8 mouse cellular contexts compared by ENCODE assay signal in the genomic region with DNA sequence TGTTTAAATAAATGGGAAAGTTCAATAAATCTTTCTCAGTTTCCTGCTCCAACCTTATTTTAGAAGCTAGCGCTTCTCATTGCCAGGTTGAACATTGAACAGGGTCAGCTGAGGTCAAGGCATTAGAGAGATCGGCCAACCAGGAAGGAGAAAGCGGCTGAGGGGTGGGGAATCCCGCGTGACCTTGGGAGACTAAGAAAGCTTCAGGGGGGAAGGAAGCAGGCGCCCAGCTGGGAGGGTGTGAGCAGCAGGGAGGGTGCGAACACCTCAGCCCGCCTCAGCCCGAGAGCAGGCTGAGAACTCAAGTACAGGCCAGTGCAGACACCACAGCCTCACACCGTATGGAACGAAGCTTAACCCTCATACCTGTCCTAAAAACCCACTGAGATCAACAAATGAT. TPM values are rescaled to one million over a fixed set of nuclear protein-coding genes. Genes with fewer than 3 reads are reported as not detected.
DNase-seq lines count a peak whose midpoint lies in the region; ATAC-seq and TF ChIP-seq lines count a peak whose summit lies in the region.
"Had no signal": no experiment of that assay in that cellular context is flagged by ENCODE, and none has a peak within 500 bp of the region (broad histone marks: within the 10 kb centered on the region; RNA-seq: fewer than 3 reads in every experiment).

No protein-coding gene starts in this region.

- no peaks in the 10 kb centered on the region for H3K9me3 ChIP-seq in kidney, postnatal 0 days (replicated peaks; ENCODE audit: low read length)
- H3K9me3 ChIP-seq in midbrain, embryonic 10.5 days (replicated peaks), result no peaks in the 10 kb centered on the region; the same call in 1 of the 2 replicates
- H3K9me3 ChIP-seq: midbrain, embryonic 12.5 days had no signal

- 10% methylated on average over 11 of the region's 11 CpGs for WGBS in heart, adult 2 months
- 10% methylated on average over 11 of the region's 11 CpGs for WGBS in kidney, postnatal 0 days
- 63% methylated on average over 11 of the region's 11 CpGs for WGBS in midbrain, embryonic 10.5 days

- intact Hi-C loops in heart, adult 2 months (cut with DNase I), result loop anchor here (2.0 to 10.0 kb wide), 2 partner anchors 23 to 63 kb away; a partner anchor contains a TSS

- DNase-seq in ZHBTc4 (ENCODE audit: low read depth, low spot score), result peak; percentile 91
- peak; percentile 55 to 71 for DNase-seq in heart, adult 2 months
- peak; percentile 67 for DNase-seq in kidney, postnatal 0 days (ENCODE audit: low spot score)
- DNase-seq in midbrain, embryonic 10.5 days (ENCODE audit: low spot score), result no peak
- no peak for DNase-seq in left cerebral cortex, adult 9 months (ENCODE audit: low spot score in 2 of 2)
- no peak for DNase-seq in cerebellum, postnatal 25 days

- no peak overlapping the region for H3K4me3 ChIP-seq in heart, adult 2 months
- no peak overlapping the region for H3K4me3 ChIP-seq in kidney, postnatal 0 days (replicated peaks; ENCODE audit: low read depth, low read length)
- no peak overlapping the region for H3K4me3 ChIP-seq in midbrain, embryonic 10.5 days
- H3K4me3 ChIP-seq: midbrain, embryonic 12.5 days had no signal

- H3K9ac ChIP-seq in heart, adult 2 months (ENCODE audit: low read depth, low read length), result no peak overlapping the region
- H3K9ac ChIP-seq in kidney, postnatal 0 days (ENCODE audit: low read depth, low read length), result no peak overlapping the region
- H3K9ac ChIP-seq: midbrain, embryonic 12.5 days had no signal

- no peak for TF ChIP-seq POLR2A in heart, adult 2 months (IDR thresholded peaks at IDR 0.05; ENCODE audit: insufficient read depth, low read depth, low read length)

- no peaks in the 10 kb centered on the region for H3K27me3 ChIP-seq in heart, adult 2 months (ENCODE audit: control insufficient read depth, insufficient read depth, low read length)
- H3K27me3 ChIP-seq in kidney, postnatal 0 days (ENCODE audit: insufficient read depth, low read length), result no peaks in the 10 kb centered on the region
- H3K27me3 ChIP-seq in midbrain, embryonic 10.5 days (ENCODE audit: low read depth, poor library complexity, severe bottlenecking), result no peaks in the 10 kb centered on the region
- H3K27me3 ChIP-seq: midbrain, embryonic 12.5 days had no signal

- TF ChIP-seq EP300 in heart, adult 2 months (IDR thresholded peaks at IDR 0.05; ENCODE audit: insufficient read depth, low read depth, low read length), result no peak

- 0 out of 2 replicates have a peak overlapping the region, but pooled peaks have one; percentile 2 for H3K4me2 ChIP-seq in kidney, postnatal 0 days (ENCODE audit: low read length)
- H3K4me2 ChIP-seq: midbrain, embryonic 12.5 days had no signal

- peaks cover 3% of the 10 kb centered on the region; the same call in 1 of the 2 replicates for H3K79me2 ChIP-seq in heart, adult 2 months (replicated peaks; ENCODE audit: control insufficient read depth, insufficient read depth, low read length)

- H3K4me1 ChIP-seq in heart, adult 2 months (ENCODE audit: control insufficient read depth, insufficient read depth, low read length), result peaks cover 19% of the 10 kb centered on the region
- peaks cover 34% of the 10 kb centered on the region for H3K4me1 ChIP-seq in kidney, postnatal 0 days (replicated peaks; ENCODE audit: insufficient read depth, low read length)
- peaks cover 16% of the 10 kb centered on the region for H3K4me1 ChIP-seq in midbrain, embryonic 10.5 days

- H3K27ac ChIP-seq in heart, adult 2 months, result peak overlapping the region; percentile 60
- peak overlapping the region; percentile 60; the same call in 1 of the 2 replicates for H3K27ac ChIP-seq in kidney, postnatal 0 days
- no peak overlapping the region for H3K27ac ChIP-seq in midbrain, embryonic 10.5 days (replicated peaks)
- H3K27ac ChIP-seq: midbrain, embryonic 12.5 days had no signal

- no peaks in the 10 kb centered on the region; the same call in none of the 2 replicates for H3K36me3 ChIP-seq in heart, adult 2 months (ENCODE audit: control insufficient read depth, insufficient read depth, low read length)
- peaks cover 9% of the 10 kb centered on the region for H3K36me3 ChIP-seq in kidney, postnatal 0 days (ENCODE audit: insufficient read depth, low read length)
- peaks cover 22% of the 10 kb centered on the region for H3K36me3 ChIP-seq in midbrain, embryonic 10.5 days

- no peak for TF ChIP-seq CTCF in heart, adult 2 months (IDR thresholded peaks at IDR 0.05)
- TF ChIP-seq CTCF in kidney, postnatal 0 days (IDR thresholded peaks at IDR 0.05; ENCODE audit: low read depth), result no peak

- ATAC-seq in kidney, postnatal 0 days (replicated peaks; ENCODE audit: low FRiP score, low read depth), result peak; percentile 60
- peak; percentile 54; the same call in 1 of the 2 replicates for ATAC-seq in monocyte, adult 5-6 weeks (replicated peaks; ENCODE audit: insufficient number of reproducible peaks, low FRiP score, low TSS enrichment, poor library complexity, severe bottlenecking)

RNA-seq across cellular contexts. Expression of a gene that starts 22.8 kb away (rescaled TPM):
- total RNA-seq in heart, adult 2 months (2021), result 10 to 100 TPM; 16.8 to 17.2 TPM
- 6.0 and 12.4 TPM in 2 replicates for polyA plus RNA-seq in heart, adult 2 months (2012; rRNA removed)
- polyA plus RNA-seq in kidney, postnatal 0 days (2015; fragmentation: Nextera tagmentation; extraction: Ambion mirVana), result 18.7 and 20.0 TPM in 2 replicates
- 79.2 to 105 TPM (median 81.8 TPM) in 3 replicates for total RNA-seq in monocyte, adult 5-6 weeks (2017)
- polyA plus RNA-seq in midbrain, embryonic 10.5 days (2016; fragmentation: Nextera tagmentation; extraction: Ambion mirVana), result 14.4 and 14.6 TPM in 2 replicates

Comparison
In these comparisons a context has a peak if more than half of its experiments do, and no peak if none do; other contexts are left out.
1. DNase-seq: peak in ZHBTc4 (single experiment), heart, adult 2 months (2 of 2) and kidney, postnatal 0 days (single experiment); none in midbrain, embryonic 10.5 days (single experiment), left cerebral cortex, adult 9 months (0 of 2) and cerebellum, postnatal 25 days (0 of 2).